26 mouse cellular contexts compared by ENCODE assay signal in genomic region chr9:61238687-61239250, GRCm38 (mm10).
A peak's percentile ranks its signal among the peaks of the same experiment; 100 is the strongest.
DNase-seq lines count a peak whose midpoint lies in the region; ATAC-seq and TF ChIP-seq lines count a peak whose summit lies in the region.
"Had no signal": no experiment of that assay in that cellular context is flagged by ENCODE, and none has a peak within 500 bp of the region (broad histone marks: within the 10 kb centered on the region; RNA-seq: fewer than 3 reads in every experiment).

No protein-coding gene starts in this region.

- H3K36me3 ChIP-seq in forebrain, embryonic 10.5 days (replicated peaks) = no peaks in the 10 kb centered on the region
- H3K36me3 ChIP-seq in forebrain, embryonic 12.5 days (replicated peaks) = no peaks in the 10 kb centered on the region
- H3K36me3 ChIP-seq in midbrain, embryonic 10.5 days = no peaks in the 10 kb centered on the region
- H3K36me3 ChIP-seq in midbrain, embryonic 16.5 days (ENCODE audit: control insufficient read depth, insufficient read depth, low read length) = no peaks in the 10 kb centered on the region
- no peaks in the 10 kb centered on the region for H3K36me3 ChIP-seq in midbrain, embryonic 13.5 days
- H3K36me3 ChIP-seq: forebrain, embryonic 15.5 days; G1E; heart, embryonic 12.5 days; heart, embryonic 15.5 days; hindbrain, embryonic 13.5 days had no signal

- H3K9ac ChIP-seq in forebrain, embryonic 12.5 days = no peak overlapping the region
- no peak overlapping the region for H3K9ac ChIP-seq in midbrain, embryonic 16.5 days (ENCODE audit: low read depth, low read length)
- H3K9ac ChIP-seq in midbrain, embryonic 13.5 days (replicated peaks) = no peak overlapping the region
- H3K9ac ChIP-seq: forebrain, embryonic 15.5 days; heart, embryonic 12.5 days; heart, embryonic 15.5 days; hindbrain, embryonic 13.5 days had no signal

- ATAC-seq in forebrain, embryonic 12.5 days (ENCODE audit: low FRiP score) = no peak
- ATAC-seq in midbrain, embryonic 16.5 days = no peak
- peak; percentile 21; the same call in 1 of the 2 replicates for ATAC-seq in midbrain, embryonic 13.5 days
- ATAC-seq: forebrain, embryonic 15.5 days; hindbrain, embryonic 16.5 days; inflammation-experienced regulatory T-cells, adult 6 months; Patski had no signal

- 37% methylated on average over 4 of the region's 4 CpGs for WGBS in forebrain, embryonic 10.5 days
- WGBS in forebrain, embryonic 12.5 days = 22% methylated on average over 4 of the region's 4 CpGs
- 41% methylated on average over 4 of the region's 4 CpGs for WGBS in midbrain, embryonic 10.5 days
- WGBS in midbrain, embryonic 16.5 days = 16% methylated on average over 4 of the region's 4 CpGs
- WGBS in midbrain, embryonic 13.5 days = 11% methylated on average over 4 of the region's 4 CpGs

- peaks cover 72% of the 10 kb centered on the region for H3K4me1 ChIP-seq in forebrain, embryonic 10.5 days
- peaks cover 76% of the 10 kb centered on the region for H3K4me1 ChIP-seq in forebrain, embryonic 12.5 days
- peaks cover 80% of the 10 kb centered on the region for H3K4me1 ChIP-seq in midbrain, embryonic 10.5 days
- H3K4me1 ChIP-seq in midbrain, embryonic 16.5 days (ENCODE audit: control insufficient read depth, insufficient read depth, low read length) = peaks cover 31% of the 10 kb centered on the region
- H3K4me1 ChIP-seq in midbrain, embryonic 13.5 days (replicated peaks) = peaks cover 77% of the 10 kb centered on the region

- H3K9me3 ChIP-seq in forebrain, embryonic 10.5 days = no peaks in the 10 kb centered on the region
- H3K9me3 ChIP-seq in forebrain, embryonic 12.5 days = no peaks in the 10 kb centered on the region
- H3K9me3 ChIP-seq in midbrain, embryonic 10.5 days (replicated peaks) = no peaks in the 10 kb centered on the region
- no peaks in the 10 kb centered on the region for H3K9me3 ChIP-seq in midbrain, embryonic 16.5 days (replicated peaks; ENCODE audit: control insufficient read depth, low read length, poor library complexity, severe bottlenecking)
- H3K9me3 ChIP-seq in midbrain, embryonic 13.5 days = no peaks in the 10 kb centered on the region
- H3K9me3 ChIP-seq: forebrain, embryonic 15.5 days; G1E; heart, embryonic 12.5 days; heart, embryonic 15.5 days; hindbrain, embryonic 13.5 days had no signal

- no peak for DNase-seq in forebrain, embryonic 10.5 days (ENCODE audit: extremely low spot score, low spot score)
- peak; percentile 50 for DNase-seq in midbrain, embryonic 10.5 days (ENCODE audit: low spot score)
- DNase-seq in brain, embryonic 14.5 days (ENCODE audit: low read depth) = peak; percentile 64
- no peak for DNase-seq in yolk sac, embryonic 10.5 days (ENCODE audit: low spot score)
- no peak for DNase-seq in natural killer cell, adult 2 months (ENCODE audit: low spot score in 2 of 2)
- DNase-seq: adrenal gland, postnatal 10 days; adrenal gland, postnatal 36 days; B cell, adult 2 months; cerebellum, adult 11-12 months; cerebellum, adult 8-10 months; cerebellum, postnatal 10 days; gastrocnemius, postnatal 25 days; heart, adult 18-20 months; heart, postnatal 10 days; heart, postnatal 36 days had no signal

- no peak for TF ChIP-seq CTCF in brain, embryonic 14.5 days (IDR thresholded peaks at IDR 0.05; ENCODE audit: borderline replicate concordance, extremely low read depth, insufficient read depth, insufficient read length)

- TF ChIP-seq POLR2A in brain, embryonic 14.5 days (IDR thresholded peaks at IDR 0.05; ENCODE audit: borderline replicate concordance, extremely low read depth, insufficient read depth, insufficient read length, poor library complexity, severe bottlenecking) = no peak

- no peak overlapping the region for H3K4me2 ChIP-seq in forebrain, embryonic 12.5 days
- no peak overlapping the region for H3K4me2 ChIP-seq in midbrain, embryonic 16.5 days (ENCODE audit: low read length)
- H3K4me2 ChIP-seq in midbrain, embryonic 13.5 days (replicated peaks) = no peak overlapping the region
- H3K4me2 ChIP-seq: forebrain, embryonic 15.5 days; heart, embryonic 12.5 days; heart, embryonic 15.5 days; hindbrain, embryonic 13.5 days had no signal

- peaks cover 59% of the 10 kb centered on the region for H3K27me3 ChIP-seq in forebrain, embryonic 10.5 days (ENCODE audit: poor library complexity, severe bottlenecking)
- peaks cover 42% of the 10 kb centered on the region for H3K27me3 ChIP-seq in forebrain, embryonic 12.5 days
- H3K27me3 ChIP-seq in midbrain, embryonic 10.5 days (ENCODE audit: low read depth, poor library complexity, severe bottlenecking) = peaks cover 50% of the 10 kb centered on the region
- H3K27me3 ChIP-seq in midbrain, embryonic 16.5 days (ENCODE audit: control insufficient read depth, insufficient read depth, low read depth, low read length) = peaks cover 1% of the 10 kb centered on the region; the same call in 1 of the 2 replicates
- peaks cover 18% of the 10 kb centered on the region for H3K27me3 ChIP-seq in midbrain, embryonic 13.5 days
- H3K27me3 ChIP-seq: Patski had no signal

- H3K4me3 ChIP-seq in forebrain, embryonic 10.5 days = no peak overlapping the region
- H3K4me3 ChIP-seq in forebrain, embryonic 12.5 days (replicated peaks) = no peak overlapping the region
- H3K4me3 ChIP-seq in midbrain, embryonic 10.5 days = no peak overlapping the region
- no peak overlapping the region for H3K4me3 ChIP-seq in midbrain, embryonic 16.5 days (ENCODE audit: low read depth, low read length)
- no peak overlapping the region for H3K4me3 ChIP-seq in midbrain, embryonic 13.5 days (replicated peaks)
- H3K4me3 ChIP-seq: forebrain, embryonic 15.5 days; heart, embryonic 12.5 days; heart, embryonic 15.5 days; hindbrain, embryonic 13.5 days had no signal

- H3K27ac ChIP-seq in forebrain, embryonic 10.5 days = peak overlapping the region; percentile 73
- no peak overlapping the region for H3K27ac ChIP-seq in forebrain, embryonic 12.5 days
- peak overlapping the region; percentile 81 for H3K27ac ChIP-seq in midbrain, embryonic 10.5 days (replicated peaks)
- no peak overlapping the region for H3K27ac ChIP-seq in midbrain, embryonic 16.5 days (ENCODE audit: low read length)
- peak overlapping the region; percentile 82 for H3K27ac ChIP-seq in midbrain, embryonic 13.5 days
- H3K27ac ChIP-seq: forebrain, embryonic 15.5 days; heart, embryonic 15.5 days; hindbrain, embryonic 13.5 days had no signal

Comparison
In these comparisons a context has a peak if more than half of its experiments do, and no peak if none do; other contexts are left out.
1. H3K27ac ChIP-seq: peak in forebrain, embryonic 10.5 days (single experiment), midbrain, embryonic 10.5 days (single experiment) and midbrain, embryonic 13.5 days (single experiment); none in forebrain, embryonic 12.5 days (single experiment) and midbrain, embryonic 16.5 days (single experiment).
2. DNase-seq: peak in midbrain, embryonic 10.5 days (single experiment) and brain, embryonic 14.5 days (single experiment); none in forebrain, embryonic 10.5 days (single experiment), yolk sac, embryonic 10.5 days (single experiment) and natural killer cell, adult 2 months (0 of 2).